Mouse (Mus musculus) spleen, postnatal 4 days (tissue): Measurements from ENCODE around the gene Gm49380.

Experiments
- DNase-seq, 2 experiments: peaks; one replicate each; pipeline ENCODE4 v3.0.0; 2022; ENCODE audit warnings: low spot score in 2 of 2

The Gm49380 gene

GRCm38 (mm10) chr9:44075996-44076763 is 37.1 kb downstream of the Gm49380 start:
- DNase-seq: no peak

DNA sequence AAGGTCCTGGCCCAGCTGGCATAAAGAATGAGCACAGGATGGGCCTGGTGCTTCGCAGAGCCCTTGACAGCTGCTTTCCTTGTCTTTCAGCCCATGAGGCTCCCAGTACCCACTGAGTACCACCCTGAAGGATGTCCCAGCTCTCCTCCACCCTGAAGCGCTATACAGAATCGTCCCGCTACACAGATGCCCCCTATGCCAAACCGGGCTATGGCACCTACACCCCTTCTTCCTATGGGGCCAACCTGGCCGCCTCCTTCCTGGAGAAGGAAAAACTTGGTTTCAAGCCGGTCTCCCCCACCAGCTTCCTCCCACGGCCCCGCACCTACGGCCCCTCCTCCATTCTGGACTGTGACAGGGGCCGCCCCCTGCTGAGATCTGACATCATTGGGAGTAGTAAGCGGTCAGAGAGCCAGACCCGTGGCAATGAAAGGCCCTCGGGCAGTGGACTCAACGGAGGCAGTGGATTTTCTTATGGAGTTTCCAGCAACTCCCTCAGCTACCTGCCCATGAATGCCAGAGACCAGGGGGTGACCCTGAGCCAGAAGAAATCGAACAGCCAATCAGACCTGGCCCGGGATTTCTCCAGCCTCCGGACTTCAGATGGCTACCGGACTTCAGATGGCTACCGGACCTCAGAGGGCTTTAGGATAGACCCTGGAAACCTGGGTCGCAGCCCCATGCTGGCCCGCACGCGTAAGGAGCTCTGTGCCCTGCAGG is 37.9 kb downstream of the Gm49380 start:
- DNase-seq: no peak

DNA sequence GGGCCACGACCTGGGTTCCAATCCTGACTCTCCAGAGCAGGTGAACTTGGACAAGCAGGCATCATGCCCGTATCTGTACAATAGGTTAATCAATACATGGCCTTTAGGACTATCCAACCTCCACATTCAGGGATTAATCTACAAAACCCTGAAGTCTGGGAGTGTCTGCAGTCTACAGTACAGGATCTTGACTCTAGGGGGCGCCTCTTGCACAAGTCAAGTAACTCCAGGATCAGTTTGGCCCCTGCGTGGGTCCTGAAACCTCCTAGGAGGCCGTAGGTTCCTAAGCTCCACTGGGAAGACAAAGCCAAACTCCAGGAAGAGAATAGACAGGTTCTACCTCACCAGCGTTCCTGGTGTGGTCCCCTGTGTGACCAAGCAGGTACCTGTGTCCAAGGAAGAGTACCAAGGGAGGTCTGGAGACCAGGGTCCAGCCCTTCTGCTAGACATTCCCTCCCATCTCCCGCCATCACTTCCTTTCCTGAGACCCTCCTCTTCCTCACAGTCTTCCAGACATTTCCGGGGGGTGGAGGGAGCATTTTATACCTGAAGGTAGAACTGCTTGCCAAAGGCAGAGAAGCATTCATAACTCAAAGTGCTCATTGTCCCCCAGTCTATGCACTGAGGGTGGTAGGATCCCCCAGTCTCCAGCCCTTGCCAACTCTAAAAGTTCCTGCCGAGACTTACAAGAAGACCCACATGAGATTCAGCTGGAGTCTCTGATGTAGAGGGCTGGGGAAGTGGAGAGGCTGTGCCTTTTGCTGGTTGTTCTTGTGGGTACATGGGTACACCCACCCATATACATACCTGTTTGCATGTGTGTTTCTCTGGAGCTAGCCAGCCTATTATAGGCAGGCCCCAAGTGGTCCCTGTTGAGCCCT is 38.7 kb downstream of the Gm49380 start:
- DNase-seq: peak; percentile 37 to 79

DNA sequence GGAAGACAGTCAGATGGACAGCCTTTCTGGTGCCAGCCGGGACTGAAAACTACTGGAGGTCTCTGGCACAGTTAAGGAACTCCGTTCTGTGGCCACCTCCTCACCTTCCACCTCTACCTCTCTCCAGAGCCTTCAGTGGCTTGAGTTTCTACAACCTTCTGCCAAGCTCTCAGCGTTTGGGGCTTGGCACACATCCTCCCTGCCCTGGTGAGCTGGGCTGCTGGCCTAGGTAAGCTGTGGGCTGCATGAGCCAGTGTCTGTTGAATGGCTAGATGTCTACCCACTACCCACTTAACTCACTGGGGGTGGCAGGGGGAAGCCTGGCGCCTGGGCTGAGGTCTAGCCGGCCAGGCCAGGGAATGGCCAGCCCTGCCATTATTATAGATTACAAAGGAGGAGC is 40.2 kb downstream of the Gm49380 start:
- DNase-seq: no peak

- DNase-seq: no peak
These were observed 40.7 kb downstream of the Gm49380 start for GRCm38 (mm10) chr9:44072599-44072915.

DNA sequence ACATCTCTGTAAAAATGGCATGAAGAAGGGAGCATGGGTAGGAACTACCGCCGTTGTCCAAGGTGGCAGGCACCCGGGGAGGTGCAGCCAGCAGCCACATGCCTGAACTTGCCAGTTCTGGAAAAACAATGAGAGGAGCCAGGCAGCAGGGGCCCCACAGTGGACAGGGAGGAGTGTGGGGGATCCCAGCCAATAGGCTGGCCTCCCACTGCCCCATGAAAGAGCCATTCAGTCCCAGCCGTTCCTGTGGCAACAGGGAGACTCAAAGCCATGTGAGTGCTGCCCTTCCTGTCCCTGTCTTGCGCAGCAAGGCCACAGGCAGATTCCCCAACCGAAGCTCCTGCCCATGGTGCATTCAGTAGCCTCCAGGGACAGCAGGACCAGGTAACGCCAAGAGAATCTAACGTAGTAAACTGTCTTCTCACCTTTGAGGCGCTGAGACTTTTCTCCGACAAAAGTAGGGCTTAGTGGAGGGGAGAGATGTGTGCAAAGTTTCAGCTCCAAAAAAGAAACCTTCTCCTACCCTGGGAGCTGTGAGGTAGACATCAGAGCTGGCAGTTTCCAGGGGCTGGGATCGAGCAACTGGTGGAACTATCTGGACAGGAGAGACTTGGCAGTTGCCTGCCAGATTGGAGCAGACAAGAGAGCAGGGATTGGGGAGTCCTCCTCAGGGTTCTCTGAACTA is 41.2 kb downstream of the Gm49380 start:
- no peak for DNase-seq

DNA sequence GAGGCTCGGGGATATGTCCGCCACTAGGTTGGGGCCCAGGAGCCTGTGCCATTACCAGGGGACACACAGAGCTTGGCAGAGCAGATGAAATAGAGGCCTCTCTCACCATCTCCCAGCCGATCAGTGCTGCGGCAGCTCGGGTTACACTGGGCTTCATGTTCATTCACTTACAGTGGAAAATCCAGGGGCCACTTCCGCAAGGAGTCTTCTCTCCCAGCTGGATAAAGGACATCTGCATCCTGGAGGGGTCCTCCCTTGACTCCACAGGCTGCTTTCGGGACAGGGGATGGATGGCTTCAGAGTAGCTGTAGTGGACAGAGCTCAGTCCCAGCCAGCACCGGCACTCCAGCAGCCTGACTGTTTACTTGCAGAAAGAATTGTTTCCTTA is 42.5 kb downstream of the Gm49380 start:
- DNase-seq: no peak

DNA sequence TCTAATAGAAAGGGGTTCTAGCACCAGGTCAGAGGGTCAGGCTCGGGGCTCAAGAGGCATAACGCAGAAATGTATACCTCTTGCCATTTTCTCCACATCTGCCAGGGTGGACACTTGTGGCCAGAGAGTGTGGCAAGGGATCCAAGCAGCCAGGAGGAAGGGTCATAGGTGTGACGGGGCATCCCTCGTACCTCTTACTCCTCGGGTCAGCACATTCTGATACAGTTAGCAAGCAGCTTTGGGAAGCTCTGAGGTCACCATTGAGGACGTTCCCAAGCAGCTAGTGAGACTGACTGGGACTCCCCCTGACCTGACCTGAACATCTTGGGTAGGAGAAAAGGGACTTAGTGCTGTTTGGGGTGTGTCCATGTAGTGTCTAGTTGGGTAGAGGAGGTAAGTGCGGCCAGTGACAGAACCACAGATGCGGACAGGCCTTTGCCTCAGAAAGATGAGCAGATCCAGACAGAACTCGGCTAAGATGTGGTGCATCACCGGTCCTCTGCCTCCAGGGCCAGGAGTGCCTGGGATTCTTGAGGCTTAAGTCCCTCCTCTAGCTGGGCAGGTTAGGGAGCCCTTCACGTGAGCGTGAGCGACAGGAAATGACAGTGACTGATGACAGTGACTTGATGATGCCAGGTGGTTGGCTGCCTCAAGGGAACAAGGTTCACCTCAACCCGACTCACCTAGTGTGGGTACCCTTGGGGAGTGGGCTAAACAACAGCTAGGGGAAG is 43.0 kb downstream of the Gm49380 start:
- DNase-seq: no peak

DNA sequence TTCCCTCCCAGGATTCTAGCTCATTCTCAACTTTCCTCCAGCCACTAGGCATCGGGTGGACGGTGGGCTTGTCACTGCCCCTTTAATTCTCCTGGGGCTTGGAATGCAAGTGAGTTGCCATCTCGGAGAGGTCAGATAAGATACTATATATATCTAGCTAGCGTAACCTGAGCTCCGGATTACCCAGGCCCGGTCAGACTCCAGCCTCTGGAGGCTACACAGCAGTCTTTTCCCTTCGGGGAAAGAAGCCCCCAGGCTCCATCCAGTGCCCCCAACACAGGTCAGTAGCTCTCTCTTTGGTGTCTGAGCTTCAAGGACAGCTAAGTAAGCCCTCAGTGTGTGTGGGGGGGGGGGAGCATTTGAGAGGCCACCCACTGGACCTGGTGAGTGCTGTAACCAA is 44.0 kb downstream of the Gm49380 start:
- DNase-seq: no peak

DNA sequence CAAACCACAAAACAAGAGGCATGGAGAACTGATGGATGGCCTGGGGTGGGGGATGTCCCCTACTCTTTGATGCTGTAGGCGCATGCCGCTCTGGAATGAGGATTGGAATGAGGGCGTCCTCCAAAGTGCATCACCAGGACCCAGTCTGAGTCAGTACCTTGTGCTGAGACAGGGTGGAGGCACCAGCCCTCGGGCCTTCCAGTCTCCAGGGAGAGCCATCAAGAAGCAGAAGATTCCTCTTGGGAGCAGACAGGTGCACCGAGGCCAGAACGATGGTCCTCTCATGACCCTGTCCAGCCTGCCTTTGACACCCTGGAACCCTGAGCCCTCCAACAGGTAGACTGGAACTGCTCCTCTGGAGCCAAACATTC is 45.4 kb downstream of the Gm49380 start:
- no peak for DNase-seq

DNA sequence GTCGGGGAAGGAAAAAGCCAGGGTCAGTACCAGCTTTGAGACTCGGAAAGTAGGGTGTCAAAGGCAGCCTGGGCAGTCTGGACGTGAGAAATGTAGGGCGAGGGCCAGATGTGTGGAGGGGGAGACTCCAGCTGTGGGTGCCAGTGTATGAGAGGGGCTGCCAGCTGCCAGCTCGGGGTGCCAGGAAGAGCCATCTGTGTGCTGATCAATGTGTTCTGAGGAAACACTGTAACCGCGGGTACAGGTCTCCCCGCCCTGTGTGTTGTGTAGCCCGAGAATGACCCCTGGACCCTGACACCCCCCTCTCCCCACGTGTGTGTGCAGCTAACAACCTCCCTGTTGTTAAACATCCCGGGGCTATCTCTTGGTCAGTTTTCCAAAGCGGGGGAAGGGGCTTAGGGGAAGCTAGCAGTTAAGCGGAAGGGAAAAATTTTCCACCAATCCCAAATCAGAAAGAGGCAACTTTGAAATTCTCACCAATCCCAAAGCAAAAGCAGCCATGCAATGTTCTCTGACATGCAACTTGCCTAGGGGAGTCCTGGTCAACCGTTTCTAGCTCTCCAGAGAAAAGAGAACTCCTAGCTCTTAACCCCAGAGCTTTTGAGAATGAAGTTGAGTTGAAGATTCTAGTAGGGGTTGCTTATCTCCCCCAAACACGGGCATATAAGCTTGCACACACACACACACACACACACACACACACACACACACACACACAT is 45.9 kb downstream of the Gm49380 start:
- DNase-seq: no peak

GRCm38 (mm10) chr9:44066785-44067225 is 46.5 kb downstream of the Gm49380 start, which contains the start of gene Usp2:
Gene Usp2, plus strand, starts transcription at chr9:44067021.
- DNase-seq: peak; percentile 95 to 99

DNA sequence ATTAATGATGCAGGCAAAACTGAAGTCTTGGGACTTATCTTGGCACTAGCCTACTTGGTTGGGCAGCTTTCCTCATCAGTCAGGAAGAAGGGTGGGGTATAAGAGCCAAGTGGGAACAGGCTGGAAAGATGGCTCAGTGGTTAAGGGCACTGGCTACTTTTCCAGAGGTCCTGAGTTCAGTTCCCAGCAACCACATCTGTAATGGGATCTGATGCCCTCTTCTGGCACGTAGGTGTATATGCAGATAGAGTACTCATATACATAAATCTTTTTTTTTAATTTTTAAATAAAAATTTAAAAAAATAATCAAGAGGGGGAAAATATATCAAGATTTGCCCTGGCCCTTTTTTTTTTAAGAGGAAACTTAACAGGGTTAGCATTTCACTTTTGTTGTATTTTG is 48.1 kb downstream of the Gm49380 start:
- no peak for DNase-seq

DNA sequence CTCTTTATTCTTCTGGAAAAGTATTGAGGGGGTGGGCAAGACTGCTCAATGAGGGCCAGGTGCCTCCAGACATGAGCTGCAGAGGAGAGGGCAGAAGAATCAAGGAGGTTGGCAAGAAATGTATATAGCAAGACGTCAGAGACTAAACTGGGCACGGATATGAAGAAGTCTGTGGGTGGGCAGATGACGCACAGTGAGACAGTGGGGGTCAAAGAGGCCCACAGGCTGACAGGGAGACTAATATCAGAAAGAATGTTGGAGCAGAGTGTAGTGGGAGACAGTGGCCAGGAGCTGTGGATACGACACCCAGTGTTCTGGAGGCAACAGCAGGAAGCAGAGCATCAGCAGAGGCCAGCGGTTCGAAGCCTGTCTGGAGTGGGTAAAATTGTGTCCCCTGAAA is 54.7 kb downstream of the Gm49380 start:
- DNase-seq: no peak

DNA sequence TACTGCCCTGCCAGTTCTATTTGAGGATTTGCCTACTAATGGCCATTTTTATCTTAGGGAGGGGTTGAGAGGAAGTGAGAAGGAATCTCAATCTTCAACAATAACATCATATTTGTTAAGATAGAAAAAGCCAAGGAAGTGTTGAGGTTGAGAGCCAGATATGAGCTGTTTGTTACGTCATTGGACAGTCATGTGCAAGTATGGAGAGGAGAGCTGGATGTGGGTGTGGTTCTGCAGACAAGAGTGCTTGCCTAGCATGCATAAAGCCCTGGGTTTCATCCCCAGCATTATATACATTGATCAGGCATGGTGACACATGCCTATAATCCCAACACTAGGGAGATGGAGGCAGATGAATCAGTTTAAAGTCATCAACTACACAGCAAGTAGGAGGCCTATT is 59.4 kb downstream of the Gm49380 start:
- no peak for DNase-seq

- no peak for DNase-seq
These were observed 60.4 kb downstream of the Gm49380 start for GRCm38 (mm10) chr9:44052855-44053254.

DNA sequence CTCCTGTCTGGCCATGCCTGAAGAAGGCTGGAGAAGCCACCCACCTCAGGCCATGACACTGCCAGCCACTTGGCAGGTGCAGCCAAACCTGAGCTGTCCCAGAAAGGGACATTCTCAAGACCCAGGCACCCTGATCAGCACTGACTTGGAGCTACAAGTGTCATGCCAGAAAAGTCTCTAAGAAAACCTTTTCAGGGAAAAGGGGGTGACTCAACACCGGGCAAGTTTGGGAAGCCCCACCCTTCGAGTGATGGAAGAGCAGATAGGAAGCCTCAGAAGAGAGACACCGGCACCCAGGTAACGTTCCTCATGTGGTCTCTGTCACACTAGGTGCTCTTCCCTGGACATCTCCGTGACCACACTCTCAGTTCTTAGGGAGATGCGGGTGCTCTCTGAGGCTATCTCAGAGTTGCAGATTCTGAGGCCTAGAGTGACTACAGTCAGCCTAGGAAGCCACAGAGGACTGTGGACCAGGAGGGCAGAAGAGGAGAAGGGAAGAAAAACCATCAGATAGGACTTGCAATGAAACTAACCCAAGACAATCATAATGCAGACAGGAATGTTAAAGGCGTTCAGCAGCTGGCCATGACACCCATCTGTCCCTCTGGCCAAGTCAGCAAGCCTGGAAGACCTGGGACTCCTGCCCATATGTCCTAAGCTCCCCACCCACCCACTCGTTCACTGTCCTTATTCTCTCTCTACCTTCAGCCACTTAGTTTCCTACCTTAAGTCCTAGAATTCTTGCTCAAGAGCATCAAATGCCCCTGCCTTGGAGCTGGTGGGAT is 63.7 kb downstream of the Gm49380 start:
- no peak for DNase-seq

DNA sequence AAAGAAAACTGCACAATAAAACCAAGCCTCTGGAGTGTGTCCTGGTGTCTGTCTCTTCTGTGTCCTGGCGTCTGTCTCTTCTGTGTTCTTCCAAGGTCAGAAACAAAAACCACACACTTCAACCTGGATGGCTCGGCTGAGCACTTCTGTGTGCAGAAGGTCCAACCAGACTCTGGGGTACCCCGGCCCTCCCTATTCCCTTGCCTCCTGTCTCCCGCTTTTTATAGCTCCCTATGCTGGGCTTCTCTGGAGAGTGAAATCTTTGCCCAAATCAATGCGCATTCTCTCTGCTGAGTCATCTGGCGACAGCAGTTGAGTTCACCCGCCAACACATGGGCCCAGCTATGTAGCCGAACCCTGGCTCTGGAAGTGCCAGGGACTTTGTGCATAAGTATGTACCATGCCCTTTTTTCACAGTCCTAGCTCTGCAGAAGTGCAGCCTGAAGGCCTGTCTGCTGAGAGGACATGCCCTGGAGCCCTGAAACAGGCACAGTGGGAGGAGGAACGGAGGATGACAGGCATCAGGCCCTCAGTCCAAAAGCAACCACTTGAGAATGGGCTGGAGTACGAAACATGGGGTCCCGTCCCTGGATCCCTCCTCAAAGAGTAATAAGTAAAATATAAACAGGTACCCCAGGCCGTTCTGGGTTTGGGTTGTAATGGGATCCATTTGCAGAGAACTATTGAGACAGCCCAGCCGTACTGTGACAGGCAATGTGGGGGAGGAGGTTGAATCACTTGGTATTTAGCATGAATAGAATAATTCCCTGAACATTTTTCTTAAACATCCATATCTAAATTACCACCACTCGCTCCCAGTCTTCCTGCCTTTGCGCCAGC is 64.5 kb downstream of the Gm49380 start:
- DNase-seq: no peak
